Mouse (Mus musculus): ENCODE data around the gene Acvrl1. TPM values are rescaled to one million over a fixed set of nuclear protein-coding genes. Genes with fewer than 3 reads are reported as not detected.

Acvrl1 gene
- polyA plus RNA-seq, 1 experiment from 2014 or later, result 2.5 TPM

GRCm38 (mm10) chr15:101192651-101193050 is 64.3 kb downstream of the Acvrl1 start:
- no peak for DNase-seq (ENCODE audit: low spot score)
- no peak overlapping the region for H3K4me3 ChIP-seq (ENCODE audit: low read depth, low read length)
- no peak for ATAC-seq (replicated peaks; ENCODE audit: low FRiP score)
- WGBS, result 82% methylated on average over 7 of the region's 7 CpGs
- no peaks in the 10 kb centered on the region for H3K27me3 ChIP-seq (replicated peaks; ENCODE audit: control insufficient read depth, insufficient read depth, low read length)
- H3K9ac ChIP-seq (ENCODE audit: low read depth, low read length), result no peak overlapping the region
- no peak overlapping the region for H3K4me2 ChIP-seq
- H3K4me1 ChIP-seq (replicated peaks; ENCODE audit: control insufficient read depth, insufficient read depth, low read length), result peaks cover 45% of the 10 kb centered on the region
- H3K27ac ChIP-seq (ENCODE audit: low read depth, low read length), result no peak overlapping the region
- H3K9me3 ChIP-seq (ENCODE audit: control insufficient read depth, low read length), result no peaks in the 10 kb centered on the region
- H3K36me3 ChIP-seq (ENCODE audit: control insufficient read depth, insufficient read depth, low read length), result peaks cover 14% of the 10 kb centered on the region

- Histone ChIP-seq H3K27ac (ENCODE audit: low read depth, low read length) (no peak overlapping the region), H3K36me3 (ENCODE audit: control insufficient read depth, insufficient read depth, low read length) (peaks cover 14% of the 10 kb centered on the region), H3K9me3 (ENCODE audit: control insufficient read depth, low read length) (no peaks in the 10 kb centered on the region), H3K9ac (ENCODE audit: low read depth, low read length) (no peak overlapping the region), H3K4me1 (replicated peaks; ENCODE audit: control insufficient read depth, insufficient read depth, low read length) (peaks cover 41% of the 10 kb centered on the region), H3K4me2 (no peak overlapping the region), H3K27me3 (replicated peaks; ENCODE audit: control insufficient read depth, insufficient read depth, low read length) (no peaks in the 10 kb centered on the region), H3K4me3 (ENCODE audit: low read depth, low read length) (no peak overlapping the region)
- DNase-seq (ENCODE audit: low spot score) (no peak), ATAC-seq (replicated peaks; ENCODE audit: low FRiP score) (no peak)
- 83% methylated on average over 6 of the region's 6 CpGs for WGBS
Measured at GRCm38 (mm10) chr15:101193971-101194370, 65.6 kb downstream of the Acvrl1 start.

Small RNAs within 50 kb of the gene (microRNA-seq; reads per million reads assigned to microRNA genes)
- 2.5 reads per million for gene Mir6962 (ENCODE audit: borderline number of aligned reads)

Other genes with a start within 250 kb of the Acvrl1 start
- gene Gm47841, start 81.1 kb upstream of the Acvrl1 start, polyA plus RNA-seq (2014; fragmentation: Nextera tagmentation; extraction: Ambion mirVana), result not detected in 2 replicates
- 0.27 and 0.40 TPM in 2 replicates for gene Fignl2, start 50.0 kb upstream of the Acvrl1 start, polyA plus RNA-seq (2014; fragmentation: Nextera tagmentation; extraction: Ambion mirVana)
- gene Ankrd33, start 12.8 kb upstream of the Acvrl1 start, polyA plus RNA-seq (2014; fragmentation: Nextera tagmentation; extraction: Ambion mirVana), result not detected in 2 replicates
- 4.2 and 4.4 TPM in 2 replicates for gene Acvr1b, start 45.5 kb downstream of the Acvrl1 start, polyA plus RNA-seq (2014; fragmentation: Nextera tagmentation; extraction: Ambion mirVana)
- 1.5 and 1.7 TPM in 2 replicates for gene Grasp, start 95.7 kb downstream of the Acvrl1 start, polyA plus RNA-seq (2014; fragmentation: Nextera tagmentation; extraction: Ambion mirVana)
- gene Nr4a1, start 125.7 kb downstream of the Acvrl1 start, polyA plus RNA-seq (2014; fragmentation: Nextera tagmentation; extraction: Ambion mirVana), result 1.8 and 2.4 TPM in 2 replicates
- 52.6 and 54.9 TPM in 2 replicates for gene Atg101, start 155.8 kb downstream of the Acvrl1 start, polyA plus RNA-seq (2014; fragmentation: Nextera tagmentation; extraction: Ambion mirVana)
- 0.58 and 0.94 TPM in 2 replicates for gene 6030408B16Rik, start 164.7 kb downstream of the Acvrl1 start, polyA plus RNA-seq (2014; fragmentation: Nextera tagmentation; extraction: Ambion mirVana)
- gene Krt80, start 241.6 kb downstream of the Acvrl1 start, polyA plus RNA-seq (2014; fragmentation: Nextera tagmentation; extraction: Ambion mirVana), result 0.23 TPM in 1 of 2 replicates, not detected in the other

Data from liver, embryonic 11.5 days (tissue).